Mouse (Mus musculus) liver, postnatal 0 days (tissue): ENCODE measurements at regions not wholly inside any gene's neighbourhood (a gene's known extent, or its start where the extent isn't known, plus 50 kb on each side); places are given as distances from the start of the nearest gene placed in this dataset.

Experiments
- CTCF ChIP-seq: sonication (generic); IDR thresholded peaks from 2 replicates; pipeline ENCODE4 v1.5.1; 2016; ENCODE audit warnings: antibody characterized with exemption, low read depth
- EP300 ChIP-seq: IDR thresholded peaks from 2 replicates; pipeline ENCODE4 v1.6.1; 2016; ENCODE audit warnings: antibody characterized with exemption, low read depth, mild to moderate bottlenecking

GRCm38 (mm10) chr6:147738621-147739325 is 263.1 kb downstream of the Ccdc91 start:
- TF ChIP-seq CTCF (no peak), EP300 (no peak)
